Mouse (Mus musculus) gastrocnemius, postnatal 4 days (tissue): ENCODE results near the gene Atg7. TPM values are rescaled to one million over a fixed set of nuclear protein-coding genes. Genes with fewer than 3 reads are reported as not detected.

ENCODE experiments used
- DNase-seq, 2 experiments: peaks; one replicate each; pipeline ENCODE4 v3.0.0; 2021 to 2022; ENCODE audit warnings: low spot score in 2 of 2, mixed read lengths in 2 of 2
- total RNA-seq, 2 experiments: library from RNA; stranded (reverse); gene quantifications; 2 replicates each; pipeline ENCODE4 v1.2.3; 2021

The Atg7 gene
- total RNA-seq, 2 experiments from 2014 or later = 12.4 to 15.8 TPM

DNA sequence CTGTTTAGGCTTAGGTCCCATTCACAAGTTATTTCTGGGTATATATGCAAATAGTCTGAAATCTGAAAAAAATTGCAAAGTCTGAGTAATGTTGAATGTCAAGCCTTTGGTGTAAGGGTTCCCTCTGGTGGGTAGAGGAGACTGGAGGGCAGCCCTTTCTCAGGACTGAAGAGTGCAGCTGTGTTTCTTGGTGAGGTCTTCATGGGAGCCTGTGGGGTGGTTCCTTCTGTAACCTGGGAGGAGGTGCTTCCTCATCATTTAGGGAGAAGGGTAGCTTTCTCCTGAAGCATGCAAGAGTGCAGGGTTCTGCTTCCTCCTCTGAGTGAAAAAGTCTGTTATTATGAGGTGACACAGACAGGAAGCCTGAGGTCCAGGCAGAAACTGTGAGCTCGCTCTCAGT lies 40.8 kb downstream of the Atg7 start:
- no peak for DNase-seq

DNA sequence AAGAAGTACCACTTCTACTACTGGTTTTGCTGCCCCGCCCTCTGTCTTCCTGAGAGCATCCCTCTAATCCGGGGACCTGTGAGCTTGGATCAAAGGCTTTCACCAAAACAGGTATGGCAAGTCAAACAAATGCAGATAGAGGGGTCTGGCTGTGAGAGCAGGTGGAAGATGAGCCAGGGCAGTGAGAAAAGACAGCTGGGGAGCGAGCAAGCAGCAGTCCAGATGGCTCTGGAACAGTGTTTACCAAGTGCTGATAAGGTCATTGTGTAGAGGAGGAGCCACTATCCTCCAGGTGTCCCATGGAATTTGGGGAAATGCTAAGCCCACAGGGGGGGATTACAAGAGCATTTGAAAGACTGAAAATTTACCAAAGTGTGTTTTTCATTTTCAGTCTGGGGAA lies 41.5 kb downstream of the Atg7 start:
- DNase-seq = no peak

DNA sequence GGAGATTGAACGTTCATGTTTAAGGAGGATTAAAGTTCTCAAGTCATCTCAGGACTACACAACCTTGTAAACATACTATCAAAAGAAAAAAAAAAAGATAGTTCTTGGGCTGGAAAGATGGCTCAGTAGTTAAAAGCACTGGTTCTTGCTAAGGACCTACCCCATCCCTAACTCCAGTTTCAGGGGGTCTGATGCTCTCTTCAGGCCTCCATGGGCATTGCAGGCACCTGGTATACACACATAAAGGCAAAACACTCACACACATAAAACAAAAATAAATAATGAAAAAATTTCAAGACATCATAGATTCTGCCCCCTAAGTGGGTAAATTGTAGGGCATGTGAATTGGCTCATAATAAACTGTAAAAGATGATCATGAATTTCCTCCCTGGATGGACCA lies 42.5 kb downstream of the Atg7 start:
- no peak for DNase-seq

DNA sequence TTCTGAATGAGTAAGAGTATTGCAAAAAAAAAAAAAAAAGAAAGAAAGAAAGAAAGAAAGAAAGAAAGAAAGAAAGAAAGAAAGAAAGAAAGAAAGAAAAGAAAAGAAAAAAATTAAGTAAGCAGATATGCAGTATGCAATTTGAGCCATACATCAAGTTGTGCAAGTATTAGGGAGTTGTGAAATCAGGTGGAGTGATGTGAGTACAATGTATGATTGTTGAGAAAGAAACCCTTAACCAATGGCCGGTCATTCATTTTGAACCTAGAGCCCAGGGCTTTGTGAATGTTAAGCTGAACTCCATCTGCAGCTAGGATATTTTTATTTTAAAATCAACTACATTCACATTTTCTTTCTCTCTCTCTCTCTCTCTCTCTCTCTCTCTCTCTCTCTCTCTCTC lies 44.1 kb downstream of the Atg7 start:
- no peak for DNase-seq

DNA sequence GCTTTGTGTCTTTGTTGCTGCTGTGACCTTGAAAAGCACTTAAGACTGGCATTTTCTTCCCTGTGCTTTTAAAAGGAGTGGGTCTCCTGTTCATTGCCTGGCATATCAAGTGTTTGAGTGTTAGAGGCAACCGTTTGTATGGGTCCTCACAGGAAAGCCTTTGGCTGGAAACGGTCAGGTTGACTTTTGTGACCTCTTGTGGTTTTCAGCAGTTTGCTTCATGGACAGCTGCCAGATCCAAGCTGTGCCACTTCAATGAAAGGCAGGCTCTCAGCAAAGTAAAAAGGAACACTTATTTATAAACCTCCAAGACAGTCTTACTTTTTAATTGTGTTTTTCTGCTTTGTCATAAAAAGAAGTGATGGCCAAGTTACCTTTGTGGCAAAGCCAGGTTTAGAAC lies 47.8 kb downstream of the Atg7 start:
- no peak for DNase-seq

DNA sequence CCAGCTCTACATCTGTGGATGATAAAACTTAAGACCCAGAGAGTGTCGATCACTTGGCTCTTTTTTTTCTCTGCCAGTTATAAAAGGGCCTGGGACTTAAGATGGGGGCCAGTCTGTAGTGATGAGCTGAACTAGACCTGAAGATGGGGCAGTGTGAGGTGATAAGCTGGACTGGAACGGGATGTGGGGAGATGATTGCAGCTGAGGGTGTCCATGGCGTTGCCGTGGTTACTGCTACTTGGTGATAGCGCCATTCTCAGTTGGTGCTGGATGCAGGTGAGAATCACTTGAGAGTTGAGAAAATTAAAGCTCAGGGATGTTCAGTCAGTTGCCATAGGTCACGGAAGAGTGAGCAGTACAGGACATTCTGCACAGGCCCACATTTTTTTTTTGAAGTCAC lies 48.6 kb downstream of the Atg7 start:
- no peak for DNase-seq

DNA sequence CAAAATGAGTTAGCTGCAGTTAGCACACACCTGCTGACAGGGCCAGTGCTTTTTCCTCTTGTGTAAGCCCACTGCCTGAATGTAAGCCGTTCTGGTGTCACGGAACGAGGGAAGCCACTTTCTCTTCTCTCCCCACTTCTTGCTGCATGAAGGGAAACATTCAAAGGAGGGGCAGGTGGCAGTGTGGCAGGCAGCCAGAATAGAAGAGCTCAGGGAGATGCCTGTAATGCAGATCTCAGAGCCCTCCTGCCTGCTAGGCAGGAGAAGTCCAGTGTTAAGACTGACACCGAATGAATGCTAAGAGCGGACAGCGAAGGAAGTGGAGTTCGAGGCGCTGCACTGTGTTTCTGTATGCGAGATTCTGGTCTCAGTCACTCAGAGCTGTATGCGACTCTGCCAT lies 49.8 kb downstream of the Atg7 start:
- no peak for DNase-seq

DNA sequence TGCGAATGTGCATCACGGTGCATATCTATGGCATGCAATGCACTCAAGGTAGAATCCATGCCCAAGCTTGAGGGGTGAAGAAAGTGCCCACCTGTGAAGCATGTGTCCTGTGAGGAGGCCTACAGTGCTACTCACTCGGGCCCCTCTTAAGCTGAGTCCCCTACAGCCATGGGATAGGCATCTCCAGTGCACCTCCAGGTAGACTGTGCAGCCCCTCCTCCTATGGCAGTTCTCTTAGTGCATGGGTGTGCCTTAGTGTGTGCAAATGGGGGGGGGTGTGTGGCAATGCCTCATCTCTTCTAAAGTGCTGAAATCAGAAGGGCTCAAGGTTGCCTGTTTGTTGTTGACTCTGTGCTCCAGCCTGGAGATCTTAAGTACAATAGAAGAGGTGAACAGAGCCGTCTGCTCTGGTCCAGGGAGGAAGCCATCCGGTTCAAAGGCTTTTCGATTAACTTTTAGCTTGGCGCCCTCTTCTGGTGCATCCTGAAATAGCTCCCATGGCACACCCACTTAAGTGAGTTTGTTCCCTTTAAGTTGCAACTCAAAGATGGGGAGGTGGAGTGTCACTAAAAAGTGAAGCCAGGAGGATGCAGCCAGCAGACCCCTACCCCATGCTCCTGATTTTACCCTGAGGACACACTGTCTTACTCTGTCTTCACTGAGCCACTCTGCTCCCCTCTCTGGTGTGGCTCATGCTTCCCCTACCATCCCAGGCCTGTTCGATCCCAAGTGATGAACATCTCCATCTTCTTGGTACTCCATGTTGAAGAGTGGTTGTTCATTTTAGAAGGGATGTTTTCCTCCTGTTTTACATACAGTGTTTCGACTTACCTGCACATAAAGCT lies 55.0 kb downstream of the Atg7 start:
- peak; percentile 51 to 77 for DNase-seq

DNA sequence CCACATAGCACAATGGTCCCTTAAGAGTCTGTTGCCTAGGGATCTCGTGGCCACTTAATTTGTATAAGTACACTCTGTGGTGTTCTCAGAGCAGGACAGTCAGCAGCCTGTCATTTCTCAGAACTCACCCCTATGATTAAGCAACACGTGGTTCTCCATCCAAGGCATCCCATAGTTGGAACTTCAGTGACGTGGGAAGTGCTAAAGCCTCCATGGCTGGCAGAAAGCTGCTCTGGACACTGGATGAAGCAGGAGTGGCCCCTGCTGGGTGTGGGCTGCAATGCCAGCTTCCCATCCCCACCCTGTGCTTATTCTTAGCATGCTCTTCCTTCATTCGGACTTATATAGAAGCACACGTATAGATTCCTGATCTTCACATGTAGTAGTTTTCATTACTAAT lies 55.7 kb downstream of the Atg7 start:
- no peak for DNase-seq

DNA sequence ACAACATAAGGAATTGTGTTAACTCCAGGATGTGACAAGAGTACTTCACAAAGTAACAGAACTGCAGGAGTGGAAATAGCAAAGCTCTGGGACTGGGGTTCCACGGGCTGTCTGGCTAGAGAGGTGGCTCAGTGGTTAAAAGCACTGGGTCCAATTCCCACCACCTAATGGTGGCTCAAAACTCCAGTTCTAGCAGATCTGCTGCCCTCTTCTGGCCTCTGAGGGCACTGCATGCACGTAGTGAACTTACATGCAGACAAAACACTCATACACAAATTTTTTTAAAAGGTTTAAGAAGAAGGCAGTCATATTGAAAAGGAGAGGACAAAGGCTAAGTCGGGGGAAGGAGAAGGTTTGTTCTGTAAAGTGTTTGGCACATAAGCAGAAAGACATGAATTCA lies 57.8 kb downstream of the Atg7 start:
- DNase-seq = no peak

DNA sequence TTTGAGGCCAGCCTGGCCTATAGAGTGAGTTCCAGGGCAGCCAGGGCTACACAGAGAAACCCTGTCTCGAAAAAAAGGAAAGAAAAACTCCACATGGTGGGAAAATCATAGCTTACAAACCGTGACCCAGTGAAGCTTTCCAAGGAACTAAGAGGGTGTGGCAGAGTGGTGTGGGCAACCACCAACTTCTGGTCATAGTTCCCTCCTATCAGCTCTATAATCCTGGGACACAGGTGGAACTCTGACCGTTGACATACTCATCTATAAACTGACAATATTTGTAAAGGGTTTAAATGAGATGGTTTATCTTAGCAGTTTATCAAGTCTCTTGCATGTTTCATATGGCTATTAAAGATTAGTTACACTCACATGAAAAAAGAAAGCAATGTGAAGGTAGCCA lies 64.1 kb downstream of the Atg7 start:
- no peak for DNase-seq

DNA sequence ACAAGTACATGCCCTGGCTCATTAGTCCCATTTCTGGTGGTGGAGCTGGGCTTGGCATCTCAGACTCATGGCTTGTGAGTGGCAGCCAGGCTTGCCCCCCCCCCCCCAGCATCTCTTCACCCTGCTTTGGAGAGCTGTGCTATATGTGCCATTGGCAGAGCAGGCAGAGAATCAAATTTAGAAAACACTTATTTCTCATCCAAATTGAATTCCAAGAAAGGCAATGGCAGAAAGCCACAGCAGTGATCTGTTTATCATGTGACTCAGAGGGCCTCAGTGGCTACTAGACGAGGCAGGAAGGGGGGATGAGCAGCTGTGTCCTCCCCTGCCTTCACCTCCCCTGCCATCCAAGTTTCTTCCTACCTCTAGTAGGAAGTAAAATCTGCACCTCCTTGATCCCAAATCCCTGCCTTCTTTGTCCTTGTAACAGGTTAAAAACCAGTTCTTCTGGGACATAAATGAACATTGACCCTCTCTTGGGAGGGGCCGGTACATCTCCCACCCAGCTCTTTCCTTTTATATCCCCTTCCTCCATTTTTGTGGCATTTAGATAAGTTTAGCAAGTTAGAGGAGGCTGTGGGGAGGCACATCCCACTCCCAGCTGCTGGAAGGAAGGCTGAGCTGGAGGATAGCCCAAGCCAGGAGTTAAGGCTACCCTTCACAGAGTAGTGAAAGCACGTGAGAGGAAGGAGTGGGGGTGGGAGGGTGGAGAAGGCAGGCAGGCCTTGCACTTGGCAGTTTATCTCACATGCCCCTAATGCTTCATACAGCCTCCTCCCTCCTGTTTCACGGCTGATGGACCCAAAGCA lies 69.5 kb downstream of the Atg7 start:
- no peak for DNase-seq

DNA sequence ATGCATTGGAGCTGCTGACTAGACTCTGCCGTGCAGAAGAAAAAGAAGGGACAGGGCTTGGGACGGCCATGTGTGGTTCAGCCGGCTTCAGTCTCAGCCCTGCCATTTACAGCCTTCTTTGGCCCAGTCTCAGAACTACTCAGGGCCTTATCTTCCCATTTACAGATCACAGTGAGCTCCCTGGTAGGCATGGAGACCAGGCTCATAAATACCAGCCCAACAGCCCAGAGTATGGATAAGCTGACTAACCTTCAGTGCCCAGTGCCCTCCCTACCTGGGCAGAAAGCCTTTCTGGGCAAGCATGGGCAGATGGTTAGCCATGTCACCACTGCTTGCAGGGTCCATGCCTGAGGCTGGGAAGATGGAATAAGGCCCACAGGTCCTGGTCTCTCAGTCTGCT lies 70.6 kb downstream of the Atg7 start:
- no peak for DNase-seq

DNA sequence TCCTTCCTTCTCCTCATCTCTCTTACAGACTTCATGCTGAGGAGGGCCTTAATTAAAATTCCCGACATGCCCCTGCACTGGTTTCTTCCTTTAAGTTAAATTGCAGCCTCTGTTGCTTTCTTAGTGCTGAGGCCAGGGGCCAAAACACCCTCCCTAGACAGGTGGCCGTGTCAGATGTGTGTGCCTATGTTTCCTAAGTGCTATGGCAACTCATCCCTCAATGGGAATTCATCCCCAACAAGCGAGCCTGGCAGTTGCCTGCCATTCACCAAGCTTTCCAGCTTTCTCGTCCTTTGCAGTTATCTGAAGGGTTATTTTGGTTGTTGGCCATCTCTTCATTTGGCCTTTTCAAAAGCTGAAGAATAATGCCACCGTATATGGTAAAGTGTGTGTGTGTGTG lies 71.8 kb downstream of the Atg7 start:
- DNase-seq = no peak

DNA sequence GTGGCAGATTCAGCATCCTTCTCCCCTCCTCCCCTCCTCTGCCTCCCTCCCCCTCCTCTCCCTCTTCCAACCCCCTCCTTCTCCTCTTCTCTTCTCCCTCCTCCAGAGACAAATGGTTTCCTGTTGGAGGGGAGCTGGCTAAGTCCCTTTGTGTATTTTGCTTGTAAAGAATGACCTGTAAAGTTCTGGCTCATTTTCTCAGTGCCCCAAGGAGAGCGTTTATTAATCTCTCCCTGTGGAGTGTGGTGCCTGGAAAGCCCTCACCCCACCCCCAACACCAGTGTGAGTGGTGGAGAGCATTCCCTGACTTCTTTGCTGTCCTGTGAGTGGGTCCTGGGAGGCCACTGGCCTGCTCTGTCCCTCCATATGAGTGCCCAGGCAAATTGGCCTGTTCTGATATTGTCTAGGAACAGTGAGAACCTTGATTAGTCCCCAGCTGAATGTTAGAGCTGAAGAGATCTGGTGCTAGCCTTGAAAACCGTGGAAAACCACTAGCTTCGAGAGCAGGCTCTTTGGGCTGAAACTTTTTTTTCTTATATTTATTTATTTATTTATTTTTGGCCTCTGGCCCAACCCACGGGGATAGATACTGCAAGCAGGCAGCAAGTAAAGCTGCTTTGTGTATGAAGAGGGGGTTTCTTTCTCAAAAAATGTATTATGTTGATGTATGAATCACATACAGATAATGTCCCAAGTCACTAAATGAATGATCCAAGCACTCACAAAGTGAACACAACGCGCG lies 72.6 kb downstream of the Atg7 start:
- no peak for DNase-seq

DNA sequence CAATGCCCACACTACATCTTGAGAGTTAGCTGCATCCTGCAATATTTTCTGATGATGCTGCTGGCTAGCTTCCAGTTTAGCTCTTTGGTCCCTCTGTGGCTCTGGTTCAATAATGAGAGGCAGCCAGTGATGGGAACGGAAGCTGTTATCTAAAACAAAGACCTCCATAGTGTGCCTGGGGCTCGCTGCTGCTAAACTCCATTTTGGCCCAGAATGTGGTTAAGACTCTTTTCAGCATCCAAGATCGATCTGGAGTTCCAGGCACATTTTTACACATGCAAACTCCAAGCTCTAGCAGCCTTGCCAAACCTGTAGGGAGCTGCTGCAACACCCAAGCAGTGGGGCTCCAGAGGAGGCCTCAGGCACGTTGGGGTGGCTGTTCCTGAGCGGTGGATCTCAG lies 76.2 kb downstream of the Atg7 start:
- no peak for DNase-seq

DNA sequence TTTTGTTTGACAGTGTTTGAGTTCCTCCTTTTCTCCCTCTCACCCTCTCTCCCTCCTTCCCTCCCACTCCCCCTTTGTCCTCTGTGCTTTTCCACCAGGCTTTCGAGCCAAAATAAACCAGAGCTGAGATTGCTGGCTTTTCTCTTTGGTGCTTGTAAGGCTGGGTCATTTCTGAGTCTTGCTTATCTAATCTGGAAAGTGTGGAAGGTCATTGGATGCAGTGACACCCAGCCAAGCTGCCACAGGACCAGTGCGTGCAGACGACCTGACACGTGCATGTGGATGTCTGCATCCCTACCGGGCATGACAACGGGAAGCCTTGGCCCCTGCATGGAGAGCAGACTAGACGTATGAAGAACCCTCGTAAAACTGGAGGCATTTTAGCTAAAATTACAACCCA lies 76.8 kb downstream of the Atg7 start:
- no peak for DNase-seq

DNA sequence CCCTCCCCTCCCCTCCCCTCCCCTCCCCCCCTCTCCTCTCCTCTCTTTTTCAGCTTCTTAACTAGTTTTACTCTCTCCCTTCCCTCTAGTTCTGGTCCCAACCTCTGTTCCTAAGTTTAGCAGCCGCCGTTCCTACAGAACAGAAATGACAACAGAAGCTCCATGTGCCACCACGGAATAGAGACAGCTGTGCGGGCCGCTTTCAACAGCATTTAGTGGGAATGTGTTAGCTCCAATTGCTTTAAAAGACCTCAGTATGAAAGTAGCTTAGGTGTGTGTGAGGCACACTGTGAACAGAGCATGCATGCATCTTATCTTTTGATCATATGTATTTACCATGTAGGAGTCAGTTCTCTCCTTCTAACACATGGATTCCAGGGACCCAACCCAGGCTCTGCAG lies 79.1 kb downstream of the Atg7 start:
- no peak for DNase-seq

DNA sequence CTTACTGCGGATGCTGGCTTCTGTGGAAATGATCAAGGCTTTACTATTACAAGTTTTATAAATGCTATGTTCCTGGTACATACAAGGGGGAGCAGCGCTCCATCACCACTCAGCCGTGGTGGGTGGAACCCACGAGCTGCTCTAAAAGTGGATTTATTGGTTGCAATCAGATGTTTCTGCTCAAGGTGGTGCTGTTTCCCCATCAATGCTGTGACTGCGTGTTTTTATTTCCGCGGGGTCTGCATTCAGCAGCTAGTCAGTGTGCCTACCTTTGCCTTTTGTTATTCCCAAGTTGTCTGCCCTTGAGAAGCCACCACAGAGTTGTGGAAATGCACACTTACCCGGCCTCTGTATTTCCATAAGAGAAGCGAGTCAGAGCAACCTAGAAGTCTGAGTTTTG lies 81.0 kb downstream of the Atg7 start:
- peak in 1 of 2 experiments; percentile 40 for DNase-seq

DNA sequence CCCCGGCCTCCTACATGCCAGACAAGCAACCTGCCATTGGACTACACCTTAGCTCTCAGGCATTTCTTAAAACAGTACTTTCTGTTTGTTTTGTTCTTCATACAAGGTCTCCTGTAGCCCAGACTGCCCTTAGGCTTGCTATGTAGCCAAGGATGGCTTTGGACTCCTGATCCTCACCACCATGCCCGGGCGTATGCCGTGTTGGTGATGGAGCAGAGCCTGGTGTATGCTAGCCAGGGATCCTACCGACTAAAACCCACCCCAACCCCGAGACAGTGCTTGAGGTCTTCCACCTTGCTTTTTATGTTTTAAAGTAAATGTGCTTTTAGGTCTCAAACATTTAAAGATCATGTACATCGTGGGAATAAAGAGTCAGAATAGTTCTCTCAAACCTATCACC lies 81.5 kb downstream of the Atg7 start:
- DNase-seq = no peak

DNA sequence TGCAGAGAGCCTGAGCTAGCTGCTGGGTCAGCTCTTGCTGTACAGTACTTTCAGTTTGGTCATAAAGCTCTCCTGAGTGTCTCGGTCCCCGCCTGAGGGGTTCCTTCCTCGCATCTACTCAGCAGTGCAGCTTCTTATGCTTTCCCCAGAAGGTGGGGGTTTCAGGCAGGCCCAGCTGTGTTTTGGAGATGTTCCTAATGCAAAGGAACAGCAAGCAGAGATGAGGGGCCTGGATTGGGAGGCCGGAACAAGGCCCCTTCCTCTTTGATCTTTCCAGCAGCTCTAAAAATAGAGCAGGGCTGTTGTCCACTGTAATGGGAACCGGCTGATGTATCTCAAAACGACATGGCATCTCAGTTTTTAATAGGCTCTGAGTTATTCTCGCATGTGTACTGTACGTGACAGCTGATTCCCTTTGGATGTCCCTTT lies 82.3 kb downstream of the Atg7 start:
- no peak for DNase-seq

DNA sequence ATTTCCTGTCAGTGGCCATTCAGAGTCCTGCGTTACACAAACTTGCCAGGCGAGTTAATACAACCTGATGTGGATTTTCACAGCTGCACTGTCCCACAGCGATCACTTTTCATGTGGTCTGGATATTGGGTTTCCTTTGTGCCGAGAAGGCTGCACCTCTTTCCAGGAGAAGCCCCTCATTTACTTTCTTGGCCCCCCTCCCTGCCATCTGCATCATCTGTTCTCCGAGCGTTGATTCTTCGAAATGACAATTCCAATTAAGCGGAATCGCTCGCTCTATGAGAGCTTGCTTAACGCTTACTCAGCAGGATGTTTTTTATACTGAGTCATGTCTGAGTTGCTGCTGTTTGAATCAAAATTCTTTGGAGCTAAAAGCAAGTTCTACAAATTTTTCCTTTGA lies 83.8 kb downstream of the Atg7 start:
- no peak for DNase-seq
